Comparison of ENCODE assay signal across 9 mouse cellular contexts in the genomic region with DNA sequence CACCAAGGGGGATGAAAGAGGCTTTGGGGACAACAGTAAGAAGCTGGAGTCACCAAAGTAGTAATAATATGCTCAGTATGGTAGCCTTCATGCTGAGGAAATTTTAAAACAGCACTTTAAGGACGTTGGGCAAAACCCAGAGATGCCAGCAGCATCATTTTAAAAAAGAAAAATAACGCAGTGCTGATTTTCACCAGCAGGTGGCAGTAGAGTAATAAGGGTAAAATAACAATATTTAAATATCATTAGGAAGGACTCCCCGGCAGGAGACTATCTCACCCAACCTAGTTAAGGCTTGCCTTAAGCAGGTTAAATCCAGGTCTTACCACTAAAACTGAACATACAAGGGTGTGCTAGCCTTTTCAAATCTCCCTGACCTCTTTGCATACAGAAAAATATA.
DNase-seq lines count a peak whose midpoint lies in the region; ATAC-seq lines count a peak whose summit lies in the region.
"Had no signal": no experiment of that assay in that cellular context is flagged by ENCODE, and none has a peak within 500 bp of the region (broad histone marks: within the 10 kb centered on the region; RNA-seq: fewer than 3 reads in every experiment).

No protein-coding gene starts in this region.

- ATAC-seq in hindbrain, embryonic 11.5 days (ENCODE audit: low FRiP score) = no peak
- no peak for ATAC-seq in hindbrain, embryonic 14.5 days (ENCODE audit: low FRiP score)
- ATAC-seq in megakaryocyte, adult 5-6 weeks (ENCODE audit: poor library complexity, severe bottlenecking) = peak; percentile 62

- no peak overlapping the region for H3K4me3 ChIP-seq in hindbrain, embryonic 11.5 days (ENCODE audit: low read depth, low read length)
- no peak overlapping the region for H3K4me3 ChIP-seq in hindbrain, embryonic 14.5 days (replicated peaks; ENCODE audit: low read length)
- H3K4me3 ChIP-seq: embryonic facial prominence, embryonic 13.5 days; neural tube, embryonic 12.5 days had no signal

- no peak overlapping the region for H3K4me2 ChIP-seq in hindbrain, embryonic 11.5 days (replicated peaks; ENCODE audit: low read depth, low read length)
- H3K4me2 ChIP-seq in hindbrain, embryonic 14.5 days (replicated peaks) = no peak overlapping the region
- H3K4me2 ChIP-seq: embryonic facial prominence, embryonic 13.5 days; neural tube, embryonic 12.5 days had no signal

- H3K36me3 ChIP-seq in hindbrain, embryonic 11.5 days (ENCODE audit: control insufficient read depth, insufficient read depth, low read length) = no peaks in the 10 kb centered on the region
- no peaks in the 10 kb centered on the region for H3K36me3 ChIP-seq in hindbrain, embryonic 14.5 days (replicated peaks; ENCODE audit: control insufficient read depth, insufficient read depth)
- H3K36me3 ChIP-seq: embryonic facial prominence, embryonic 13.5 days had no signal

- H3K27ac ChIP-seq in hindbrain, embryonic 11.5 days (ENCODE audit: low read depth, low read length) = no peak overlapping the region
- H3K27ac ChIP-seq in hindbrain, embryonic 14.5 days = no peak overlapping the region
- H3K27ac ChIP-seq: embryonic facial prominence, embryonic 13.5 days; neural tube, embryonic 12.5 days had no signal

- no peaks in the 10 kb centered on the region for H3K27me3 ChIP-seq in hindbrain, embryonic 11.5 days (ENCODE audit: control insufficient read depth, insufficient read depth, low read length)
- H3K27me3 ChIP-seq in hindbrain, embryonic 14.5 days (ENCODE audit: control insufficient read depth, insufficient read depth, low read length) = no peaks in the 10 kb centered on the region
- H3K27me3 ChIP-seq: embryonic facial prominence, embryonic 13.5 days; neural tube, embryonic 12.5 days had no signal

- DNase-seq in hindbrain, embryonic 11.5 days (ENCODE audit: low spot score) = peak; percentile 58
- DNase-seq in hindbrain, embryonic 14.5 days (ENCODE audit: low spot score) = no peak
- peak; percentile 25 for DNase-seq in urinary bladder, postnatal 14 days (ENCODE audit: low spot score)
- no peak for DNase-seq in urinary bladder, postnatal 36 days (ENCODE audit: low spot score in 2 of 2)
- DNase-seq in c-Kit-positive CD71-positive TER-119-positive erythroid progenitor cells, embryonic 14.5 days (ENCODE audit: low spot score) = peak; percentile 47
- DNase-seq in urinary bladder, postnatal 4 days (ENCODE audit: low spot score in 2 of 2) = no peak

- no peak overlapping the region for H3K9ac ChIP-seq in hindbrain, embryonic 11.5 days (ENCODE audit: low read depth, low read length)
- H3K9ac ChIP-seq in hindbrain, embryonic 14.5 days = no peak overlapping the region
- H3K9ac ChIP-seq: embryonic facial prominence, embryonic 13.5 days; neural tube, embryonic 12.5 days had no signal

- H3K4me1 ChIP-seq in hindbrain, embryonic 11.5 days (replicated peaks; ENCODE audit: control insufficient read depth, insufficient read depth, low read length) = no peaks in the 10 kb centered on the region
- H3K4me1 ChIP-seq in hindbrain, embryonic 14.5 days (replicated peaks; ENCODE audit: control insufficient read depth, insufficient read depth, low read length) = no peaks in the 10 kb centered on the region; the same call in 1 of the 2 replicates
- H3K4me1 ChIP-seq: embryonic facial prominence, embryonic 13.5 days; neural tube, embryonic 12.5 days had no signal

- no peaks in the 10 kb centered on the region for H3K9me3 ChIP-seq in hindbrain, embryonic 11.5 days (ENCODE audit: control insufficient read depth, low read length)
- H3K9me3 ChIP-seq in hindbrain, embryonic 14.5 days (ENCODE audit: control insufficient read depth, low read length) = no peaks in the 10 kb centered on the region
- H3K9me3 ChIP-seq: embryonic facial prominence, embryonic 13.5 days; neural tube, embryonic 12.5 days had no signal

- 25% methylated on average over 3 of the region's 3 CpGs for WGBS in hindbrain, embryonic 11.5 days
- WGBS in hindbrain, embryonic 14.5 days = 28% methylated on average over 3 of the region's 3 CpGs

Comparison
In these comparisons a context has a peak if more than half of its experiments do, and no peak if none do; other contexts are left out.
1. DNase-seq: peak in hindbrain, embryonic 11.5 days (single experiment), urinary bladder, postnatal 14 days (single experiment) and c-Kit-positive CD71-positive TER-119-positive erythroid progenitor cells, embryonic 14.5 days (single experiment); none in hindbrain, embryonic 14.5 days (single experiment), urinary bladder, postnatal 36 days (0 of 2) and urinary bladder, postnatal 4 days (0 of 2).